Mouse (Mus musculus): ENCODE data around the gene Rab3c. TPM values are rescaled to one million over a fixed set of nuclear protein-coding genes. Genes with fewer than 3 reads are reported as not detected.

Rab3c gene
- polyA plus RNA-seq, 1 experiment from 2014 or later: 0.05 TPM

DNA sequence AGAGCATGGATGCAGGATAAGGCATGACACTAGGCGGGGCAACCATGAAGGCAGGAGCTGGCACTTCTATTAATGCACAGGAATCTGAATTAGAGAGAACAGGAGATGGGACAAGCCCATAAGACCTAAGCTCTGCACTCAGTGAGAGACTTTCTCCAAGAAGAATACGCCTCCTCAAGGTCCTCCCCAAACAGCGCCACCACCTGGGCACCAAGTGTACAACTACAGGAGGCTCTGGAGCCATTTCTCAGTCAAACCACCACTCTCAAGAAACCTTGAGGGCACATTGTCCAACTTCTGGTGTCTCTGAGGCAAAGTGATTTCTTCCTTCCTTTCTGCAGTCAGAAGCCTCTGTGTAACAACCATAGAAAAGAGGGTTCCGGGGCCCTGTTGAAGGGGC is 236.4 kb downstream of the Rab3c start:
- no peak overlapping the region for H3K9ac ChIP-seq
- no peak for ATAC-seq (ENCODE audit: insufficient read depth)
- no peaks in the 10 kb centered on the region for H3K4me1 ChIP-seq (replicated peaks)
- no peak overlapping the region for H3K4me3 ChIP-seq (replicated peaks)
- no peak overlapping the region for H3K27ac ChIP-seq (replicated peaks)
- no peaks in the 10 kb centered on the region for H3K36me3 ChIP-seq (replicated peaks)
- no peak overlapping the region for H3K4me2 ChIP-seq
- H3K27me3 ChIP-seq: no peaks in the 10 kb centered on the region
- WGBS (ENCODE audit: insufficient replicate concordance): 56% methylated on average over 4 of the region's 4 CpGs
- H3K9me3 ChIP-seq (replicated peaks): no peaks in the 10 kb centered on the region

DNA sequence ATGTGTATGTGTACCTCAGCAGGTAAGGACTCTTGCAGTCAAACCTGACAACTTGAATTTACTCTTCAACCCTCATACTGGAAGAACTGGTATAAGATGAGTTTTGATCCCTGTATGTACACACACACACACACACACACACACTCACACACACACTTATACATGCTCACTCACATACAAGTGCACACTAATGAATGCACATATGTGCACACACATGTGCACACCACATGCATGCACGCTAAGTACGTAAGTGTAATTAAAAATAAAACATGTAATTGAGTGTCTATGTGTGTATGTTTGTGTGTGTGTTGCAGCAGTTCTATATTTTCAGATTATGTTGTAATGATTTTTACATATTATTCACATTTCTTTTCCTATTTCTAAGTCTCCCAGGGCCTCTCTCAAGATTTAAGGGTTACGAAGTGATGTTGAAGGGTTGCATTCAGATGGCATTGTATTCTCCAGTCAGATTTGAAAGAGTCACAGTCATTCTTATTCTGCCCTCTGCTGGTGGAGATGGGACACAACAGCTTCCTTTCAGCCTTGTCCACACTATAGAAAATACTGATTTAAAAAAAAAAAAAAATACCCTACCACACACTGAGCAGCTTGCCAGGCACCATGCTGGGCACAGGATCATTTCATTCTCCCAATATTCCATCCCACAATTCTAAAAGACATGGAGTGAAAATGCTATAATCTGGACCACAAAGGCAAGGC is 240.9 kb downstream of the Rab3c start:
- no peaks in the 10 kb centered on the region for H3K9me3 ChIP-seq (replicated peaks)
- H3K4me2 ChIP-seq: no peak overlapping the region
- no peak overlapping the region for H3K9ac ChIP-seq
- no peak overlapping the region for H3K4me3 ChIP-seq (replicated peaks)
- H3K36me3 ChIP-seq (replicated peaks): no peaks in the 10 kb centered on the region
- 67% methylated on average over 3 of the region's 3 CpGs for WGBS (ENCODE audit: insufficient replicate concordance)
- no peaks in the 10 kb centered on the region for H3K4me1 ChIP-seq (replicated peaks)
- ATAC-seq (ENCODE audit: insufficient read depth): no peak
- H3K27ac ChIP-seq (replicated peaks): no peak overlapping the region
- H3K27me3 ChIP-seq: no peaks in the 10 kb centered on the region

- Histone ChIP-seq H3K27me3 (no peaks in the 10 kb centered on the region), H3K4me3 (replicated peaks) (no peak overlapping the region), H3K27ac (replicated peaks) (no peak overlapping the region), H3K4me1 (replicated peaks) (no peaks in the 10 kb centered on the region), H3K4me2 (no peak overlapping the region), H3K9me3 (replicated peaks) (no peaks in the 10 kb centered on the region), H3K9ac (no peak overlapping the region), H3K36me3 (replicated peaks) (no peaks in the 10 kb centered on the region)
- 47% methylated on average over 9 of the region's 9 CpGs for WGBS (ENCODE audit: insufficient replicate concordance)
- ATAC-seq (ENCODE audit: insufficient read depth): no peak
Measured at GRCm38 (mm10) chr13:110039170-110039569, 241.6 kb downstream of the Rab3c start.

- Histone ChIP-seq H3K27me3 (no peaks in the 10 kb centered on the region), H3K27ac (replicated peaks) (no peak overlapping the region), H3K4me2 (no peak overlapping the region), H3K9me3 (replicated peaks) (no peaks in the 10 kb centered on the region), H3K4me3 (replicated peaks) (no peak overlapping the region), H3K4me1 (replicated peaks) (no peaks in the 10 kb centered on the region), H3K9ac (no peak overlapping the region), H3K36me3 (replicated peaks) (no peaks in the 10 kb centered on the region)
- WGBS (ENCODE audit: insufficient replicate concordance): 72% methylated on average over 3 of the region's 3 CpGs
- ATAC-seq (ENCODE audit: insufficient read depth): no peak
Measured at GRCm38 (mm10) chr13:110038521-110038920, 242.3 kb downstream of the Rab3c start.

GRCm38 (mm10) chr13:110034885-110035284 is 245.9 kb downstream of the Rab3c start:
- WGBS (ENCODE audit: insufficient replicate concordance): 63% methylated on average over 6 of the region's 6 CpGs
- no peak overlapping the region for H3K4me3 ChIP-seq (replicated peaks)
- H3K9ac ChIP-seq: no peak overlapping the region

GRCm38 (mm10) chr13:110034041-110034440 is 246.8 kb downstream of the Rab3c start:
- H3K9me3 ChIP-seq (replicated peaks): no peaks in the 10 kb centered on the region
- no peak overlapping the region for H3K9ac ChIP-seq
- no peak overlapping the region for H3K4me2 ChIP-seq
- ATAC-seq (ENCODE audit: insufficient read depth): no peak
- H3K27ac ChIP-seq (replicated peaks): no peak overlapping the region
- H3K36me3 ChIP-seq (replicated peaks): no peaks in the 10 kb centered on the region
- WGBS (ENCODE audit: insufficient replicate concordance): 28% methylated on average over 7 of the region's 7 CpGs
- no peaks in the 10 kb centered on the region for H3K4me1 ChIP-seq (replicated peaks)
- no peaks in the 10 kb centered on the region for H3K27me3 ChIP-seq
- no peak overlapping the region for H3K4me3 ChIP-seq (replicated peaks)

More at GRCm38 (mm10) chr13:110034885-110035284, 245.9 kb downstream of the Rab3c start:
- Histone ChIP-seq H3K27ac (replicated peaks) (no peak overlapping the region), H3K4me1 (replicated peaks) (no peaks in the 10 kb centered on the region), H3K36me3 (replicated peaks) (no peaks in the 10 kb centered on the region), H3K4me2 (no peak overlapping the region), H3K9me3 (replicated peaks) (no peaks in the 10 kb centered on the region), H3K27me3 (no peaks in the 10 kb centered on the region)
- no peak for ATAC-seq (ENCODE audit: insufficient read depth)

DNA sequence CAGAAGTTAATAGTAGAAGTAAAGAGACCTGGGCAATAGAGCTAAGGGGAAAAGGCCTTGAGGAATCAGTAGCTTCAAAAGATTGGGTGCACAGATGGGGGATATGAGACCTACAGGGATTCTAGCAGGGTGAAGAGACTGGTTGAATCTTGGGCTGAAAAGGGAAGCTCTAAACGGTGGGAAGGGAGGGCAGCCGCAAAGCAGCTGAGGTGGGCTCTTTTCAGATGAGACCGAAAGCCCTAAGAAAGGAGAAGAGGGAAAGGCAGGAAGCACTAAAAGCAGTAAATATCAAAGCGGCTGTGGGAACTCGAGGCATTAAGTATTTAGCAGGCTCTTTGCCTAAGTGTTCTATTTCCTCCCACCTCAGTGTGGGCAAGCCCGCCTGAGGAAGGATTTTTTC is 248.9 kb downstream of the Rab3c start:
- no peaks in the 10 kb centered on the region for H3K27me3 ChIP-seq
- no peak overlapping the region for H3K27ac ChIP-seq (replicated peaks)
- H3K9me3 ChIP-seq (replicated peaks): no peaks in the 10 kb centered on the region
- ATAC-seq (ENCODE audit: insufficient read depth): no peak
- 4% methylated on average over 6 of the region's 6 CpGs for WGBS (ENCODE audit: insufficient replicate concordance)
- no peak overlapping the region for H3K4me3 ChIP-seq (replicated peaks)
- H3K36me3 ChIP-seq (replicated peaks): no peaks in the 10 kb centered on the region
- no peak overlapping the region for H3K4me2 ChIP-seq
- H3K9ac ChIP-seq: no peak overlapping the region
- no peaks in the 10 kb centered on the region for H3K4me1 ChIP-seq (replicated peaks)

DNA sequence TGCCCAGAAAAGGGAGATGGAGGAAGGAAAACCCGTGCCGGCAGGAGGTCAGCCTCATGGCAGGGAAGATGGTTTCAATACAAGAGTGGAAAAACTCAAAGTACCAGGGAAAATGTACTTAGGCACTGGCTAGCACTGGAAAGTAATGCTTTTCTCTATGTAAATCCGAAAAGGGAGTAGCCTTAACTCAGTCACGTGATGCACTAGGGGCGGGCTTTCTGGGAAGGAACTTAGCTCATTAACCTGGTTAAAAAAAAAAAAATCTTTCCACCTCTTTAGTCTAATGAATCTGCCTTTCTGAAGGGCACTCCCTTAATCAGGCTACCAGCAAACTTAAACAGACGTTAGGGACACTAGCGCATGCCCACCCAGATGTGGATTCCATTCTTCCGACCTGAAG is 249.7 kb downstream of the Rab3c start:
- ATAC-seq (ENCODE audit: insufficient read depth): no peak
- Histone ChIP-seq H3K27ac (replicated peaks) (no peak overlapping the region), H3K4me3 (replicated peaks) (no peak overlapping the region), H3K4me2 (no peak overlapping the region), H3K9me3 (replicated peaks) (no peaks in the 10 kb centered on the region), H3K4me1 (replicated peaks) (no peaks in the 10 kb centered on the region), H3K9ac (no peak overlapping the region), H3K36me3 (replicated peaks) (no peaks in the 10 kb centered on the region), H3K27me3 (no peaks in the 10 kb centered on the region)
- 64% methylated on average over 8 of the region's 8 CpGs for WGBS (ENCODE audit: insufficient replicate concordance)

DNA sequence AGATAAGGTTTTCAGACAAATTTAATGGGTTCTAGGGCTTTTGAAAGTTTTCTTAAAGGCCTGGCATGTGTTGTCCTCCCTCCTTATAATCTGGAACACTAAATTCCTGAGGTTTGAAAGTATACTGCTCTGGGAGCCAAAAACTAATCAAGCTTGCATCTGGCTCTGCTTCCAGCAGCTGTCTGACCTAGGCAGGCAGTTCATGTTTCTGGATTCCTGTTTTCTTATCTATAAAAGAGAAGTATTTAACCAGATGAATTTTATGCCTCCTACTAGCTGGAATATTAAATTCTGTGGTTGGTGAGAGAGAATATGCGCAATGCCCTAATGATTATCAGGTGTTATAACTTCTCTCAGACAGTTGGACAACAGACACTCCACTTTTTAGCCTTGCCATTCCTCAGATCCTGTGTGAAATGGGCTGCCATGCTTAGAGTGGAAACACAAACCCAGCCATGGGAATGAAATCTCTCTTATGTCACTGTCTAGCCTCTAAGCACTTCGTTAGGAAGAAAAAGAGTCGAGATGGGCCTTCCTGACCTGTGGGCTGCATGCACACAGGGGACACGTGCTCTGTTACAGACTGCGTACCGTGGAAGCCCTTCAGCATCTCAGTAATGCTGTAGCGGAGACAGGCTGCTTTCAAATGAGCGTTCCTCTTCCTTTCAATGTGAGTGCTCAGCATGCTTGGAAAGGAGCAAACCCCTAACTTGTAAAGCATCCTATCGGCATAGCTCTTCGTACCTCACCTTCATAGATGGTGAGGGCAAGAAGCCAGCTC is 256.2 kb downstream of the Rab3c start:
- Histone ChIP-seq H3K9ac (no peak overlapping the region), H3K4me1 (replicated peaks) (no peaks in the 10 kb centered on the region; the same call in 1 of the 2 replicates), H3K27me3 (peaks cover 7% of the 10 kb centered on the region; the same call in 1 of the 2 replicates), H3K9me3 (replicated peaks) (no peaks in the 10 kb centered on the region), H3K4me3 (replicated peaks) (no peak overlapping the region), H3K27ac (replicated peaks) (no peak overlapping the region), H3K4me2 (no peak overlapping the region), H3K36me3 (replicated peaks) (no peaks in the 10 kb centered on the region)
- WGBS (ENCODE audit: insufficient replicate concordance): 68% methylated on average over 10 of the region's 10 CpGs
- no peak for ATAC-seq (ENCODE audit: insufficient read depth)

GRCm38 (mm10) chr13:110023031-110023430 is 257.8 kb downstream of the Rab3c start:
- H3K4me3 ChIP-seq (replicated peaks): no peak overlapping the region
- H3K9ac ChIP-seq: no peak overlapping the region
- peaks cover 20% of the 10 kb centered on the region; the same call in 1 of the 2 replicates for H3K27me3 ChIP-seq
- ATAC-seq (ENCODE audit: insufficient read depth): no peak
- 54% methylated on average over 5 of the region's 5 CpGs for WGBS (ENCODE audit: insufficient replicate concordance)
- H3K36me3 ChIP-seq (replicated peaks): no peaks in the 10 kb centered on the region
- H3K4me1 ChIP-seq (replicated peaks): peaks cover 10% of the 10 kb centered on the region; the same call in 1 of the 2 replicates
- no peak overlapping the region for H3K27ac ChIP-seq (replicated peaks)
- no peaks in the 10 kb centered on the region for H3K9me3 ChIP-seq (replicated peaks)
- H3K4me2 ChIP-seq: no peak overlapping the region

- no peaks in the 10 kb centered on the region for H3K36me3 ChIP-seq (replicated peaks)
- WGBS (ENCODE audit: insufficient replicate concordance): 40% methylated on average over 9 of the region's 9 CpGs
- no peak for ATAC-seq (ENCODE audit: insufficient read depth)
- H3K9ac ChIP-seq: no peak overlapping the region
- peaks cover 10% of the 10 kb centered on the region; the same call in 1 of the 2 replicates for H3K4me1 ChIP-seq (replicated peaks)
- H3K27ac ChIP-seq (replicated peaks): no peak overlapping the region
- peaks cover 33% of the 10 kb centered on the region; the same call in 1 of the 2 replicates for H3K27me3 ChIP-seq
- no peaks in the 10 kb centered on the region for H3K9me3 ChIP-seq (replicated peaks)
- no peak overlapping the region for H3K4me2 ChIP-seq
- H3K4me3 ChIP-seq (replicated peaks): no peak overlapping the region
Measured at GRCm38 (mm10) chr13:110019774-110020173, 261.0 kb downstream of the Rab3c start.
